Mouse (Mus musculus): ENCODE measurements at regions not wholly inside any gene's neighbourhood (a gene's known extent, or its start where the extent isn't known, plus 50 kb on each side); places are given as distances from the start of the nearest gene placed in this dataset.

GRCm38 (mm10) chr19:56039091-56040004, 247.6 kb upstream of the Habp2 start:
- no peak for DNase-seq (ENCODE audit: extremely low read depth, low read depth)

GRCm38 (mm10) chr19:56041930-56042329, 245.0 kb upstream of the Habp2 start:
- no peak for DNase-seq (ENCODE audit: extremely low read depth, low read depth)

GRCm38 (mm10) chr19:56046784-56047390, 240.1 kb upstream of the Habp2 start:
- DNase-seq (ENCODE audit: extremely low read depth, low read depth), result no peak

- no peak for DNase-seq (ENCODE audit: extremely low read depth, low read depth)
Measured at GRCm38 (mm10) chr19:56054186-56054585, 232.8 kb upstream of the Habp2 start.

GRCm38 (mm10) chr19:56056397-56056796, 230.5 kb upstream of the Habp2 start:
- DNase-seq (ENCODE audit: extremely low read depth, low read depth), result no peak

GRCm38 (mm10) chr19:56061882-56062540, 224.9 kb upstream of the Habp2 start:
- no peak for DNase-seq (ENCODE audit: extremely low read depth, low read depth)

GRCm38 (mm10) chr19:56063099-56063498, 223.8 kb upstream of the Habp2 start:
- no peak for DNase-seq (ENCODE audit: extremely low read depth, low read depth)

GRCm38 (mm10) chr19:56065730-56066129, 221.2 kb upstream of the Habp2 start:
- DNase-seq (ENCODE audit: extremely low read depth, low read depth), result no peak

- DNase-seq (ENCODE audit: extremely low read depth, low read depth), result no peak
Measured at GRCm38 (mm10) chr19:56068165-56068564, 218.8 kb upstream of the Habp2 start.

GRCm38 (mm10) chr19:56068854-56069253, 218.1 kb upstream of the Habp2 start:
- no peak for DNase-seq (ENCODE audit: extremely low read depth, low read depth)

- DNase-seq (ENCODE audit: extremely low read depth, low read depth), result no peak
Measured at GRCm38 (mm10) chr19:56069266-56069665, 217.7 kb upstream of the Habp2 start.

- DNase-seq (ENCODE audit: extremely low read depth, low read depth), result no peak
Measured at GRCm38 (mm10) chr19:56071340-56071739, 215.6 kb upstream of the Habp2 start.

GRCm38 (mm10) chr19:56076128-56076527, 210.8 kb upstream of the Habp2 start:
- DNase-seq (ENCODE audit: extremely low read depth, low read depth), result no peak

- DNase-seq (ENCODE audit: extremely low read depth, low read depth), result no peak
Measured at GRCm38 (mm10) chr19:56077491-56077890, 209.4 kb upstream of the Habp2 start.

GRCm38 (mm10) chr19:56086413-56087083, 200.4 kb upstream of the Habp2 start:
- DNase-seq (ENCODE audit: extremely low read depth, low read depth), result no peak

GRCm38 (mm10) chr19:56087127-56087526, 199.8 kb upstream of the Habp2 start:
- DNase-seq (ENCODE audit: extremely low read depth, low read depth), result no peak

GRCm38 (mm10) chr19:56089795-56090375, 197.1 kb upstream of the Habp2 start:
- DNase-seq (ENCODE audit: extremely low read depth, low read depth), result no peak

GRCm38 (mm10) chr19:56091581-56091980, 195.4 kb upstream of the Habp2 start:
- no peak for DNase-seq (ENCODE audit: extremely low read depth, low read depth)

GRCm38 (mm10) chr19:56095873-56096272, 191.1 kb upstream of the Habp2 start:
- no peak for DNase-seq (ENCODE audit: extremely low read depth, low read depth)

- no peak for DNase-seq (ENCODE audit: extremely low read depth, low read depth)
Measured at GRCm38 (mm10) chr19:56099725-56100124, 187.2 kb upstream of the Habp2 start.
